Mouse (Mus musculus) heart, adult 8-10 months (tissue): ENCODE measurements at regions not wholly inside any gene's neighbourhood (a gene's known extent, or its start where the extent isn't known, plus 50 kb on each side); places are given as distances from the start of the nearest gene placed in this dataset.

Experiments used
- DNase-seq: peaks from one replicate; pipeline ENCODE4 v3.0.0; 2022; ENCODE audit warnings: low spot score

DNA sequence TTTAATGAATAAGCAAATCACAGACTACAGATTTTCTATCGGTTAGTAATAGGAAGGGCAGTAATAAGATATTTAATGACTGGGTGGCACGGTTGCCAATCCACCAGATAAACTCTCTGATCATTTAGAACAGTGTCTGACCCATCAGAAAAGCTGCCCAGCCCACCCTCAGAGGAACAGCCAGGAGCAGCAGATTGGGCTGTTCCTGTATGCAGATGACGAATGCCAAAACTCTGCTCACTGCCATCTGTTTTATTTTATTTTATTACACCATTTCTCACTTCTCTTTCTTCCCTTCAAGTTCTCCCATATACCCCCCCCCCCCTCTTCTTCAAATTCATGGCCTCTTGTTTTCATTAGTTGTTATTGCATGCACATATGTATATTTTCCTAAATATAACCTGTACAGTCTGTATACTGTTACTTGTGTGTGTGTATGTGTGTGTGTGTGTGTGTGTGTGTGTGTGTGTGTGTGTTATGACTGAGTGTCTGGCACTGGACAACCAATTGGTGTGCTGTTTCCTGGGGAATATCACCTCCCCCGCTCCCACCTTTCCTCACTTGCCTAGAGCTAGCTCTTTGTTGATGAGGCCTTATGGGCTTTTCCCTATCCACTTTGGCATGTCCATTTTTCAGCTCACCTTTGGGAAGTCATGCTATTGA is 260.9 kb downstream of the Olfm4 start:
- DNase-seq: no peak

DNA sequence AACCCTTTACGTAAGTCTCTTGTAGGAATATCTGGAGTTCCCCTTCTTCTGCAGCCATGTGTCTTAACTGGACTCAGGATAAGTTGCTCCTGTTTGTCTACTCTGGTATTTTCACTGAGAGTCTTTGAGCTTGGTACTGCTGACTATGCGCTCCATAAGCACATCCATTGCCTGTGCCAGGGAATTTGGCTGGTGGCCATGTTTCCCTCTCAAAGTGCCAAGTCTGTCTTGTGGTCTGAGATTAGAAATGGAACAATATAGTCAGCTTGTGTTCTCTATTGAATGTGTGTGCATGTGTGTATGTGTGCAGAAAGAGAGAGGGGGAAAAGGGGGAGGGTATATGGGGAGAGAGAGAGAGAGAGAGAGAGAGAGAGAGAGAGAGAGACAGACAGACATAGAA is 263.7 kb downstream of the Olfm4 start:
- DNase-seq: peak; percentile 25

DNA sequence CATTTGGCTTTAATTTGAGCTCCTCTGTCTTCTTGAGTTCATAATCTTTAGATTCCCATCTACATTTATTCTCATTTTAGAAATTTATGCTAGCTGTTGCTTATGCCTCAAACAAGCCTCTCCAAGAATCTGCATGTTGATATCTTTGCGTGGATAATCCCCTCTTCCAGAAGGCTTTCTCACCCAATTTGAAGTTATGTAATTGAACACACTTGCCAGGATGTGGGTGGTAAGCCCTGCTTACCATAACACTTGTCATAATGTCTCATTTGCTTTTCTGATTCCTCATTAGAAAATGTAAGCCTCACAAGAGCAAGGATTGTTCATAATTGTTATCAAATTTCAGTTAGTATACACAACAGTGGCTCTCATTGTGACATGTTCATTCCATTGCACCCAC is 266.0 kb downstream of the Olfm4 start:
- no peak for DNase-seq

DNA sequence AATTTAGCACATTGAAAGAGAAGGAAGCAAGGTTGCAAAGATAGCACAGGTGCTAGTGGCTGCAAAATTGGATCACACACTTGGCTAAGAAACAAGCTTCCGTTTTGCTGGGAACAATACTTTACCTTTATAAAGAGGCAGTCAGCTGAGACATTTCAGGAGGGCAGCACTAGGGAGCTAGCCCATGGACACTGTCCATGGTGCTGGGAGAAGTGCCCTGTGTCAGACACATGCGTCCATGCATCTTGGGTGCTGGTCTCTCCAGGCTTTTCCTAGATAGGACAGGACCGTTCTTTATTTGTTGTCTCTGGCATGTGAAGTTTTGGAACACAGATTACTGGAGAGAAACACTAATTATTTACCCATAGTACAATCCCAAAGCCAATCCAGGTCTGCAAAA is 273.2 kb downstream of the Olfm4 start:
- DNase-seq: no peak

DNA sequence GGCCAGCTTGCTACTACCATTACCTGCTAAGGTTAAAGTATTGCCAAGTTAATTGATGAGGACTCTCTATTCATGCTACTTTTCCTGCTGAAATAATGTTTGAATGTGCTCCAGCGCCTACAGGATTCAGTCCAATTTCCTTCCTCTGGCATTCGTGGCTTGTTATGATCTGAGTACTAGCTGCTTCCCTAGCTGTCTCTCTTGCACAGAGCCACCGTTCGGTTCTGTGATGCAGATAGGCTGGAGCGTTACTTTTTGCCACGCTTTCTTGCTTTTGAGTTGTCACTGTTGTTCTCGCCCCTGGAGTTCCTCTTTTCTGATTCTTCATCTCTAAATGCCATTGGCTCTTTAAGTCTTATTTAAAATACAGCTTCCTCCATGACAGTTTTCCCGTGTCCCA is 279.3 kb downstream of the Olfm4 start:
- DNase-seq: no peak

DNA sequence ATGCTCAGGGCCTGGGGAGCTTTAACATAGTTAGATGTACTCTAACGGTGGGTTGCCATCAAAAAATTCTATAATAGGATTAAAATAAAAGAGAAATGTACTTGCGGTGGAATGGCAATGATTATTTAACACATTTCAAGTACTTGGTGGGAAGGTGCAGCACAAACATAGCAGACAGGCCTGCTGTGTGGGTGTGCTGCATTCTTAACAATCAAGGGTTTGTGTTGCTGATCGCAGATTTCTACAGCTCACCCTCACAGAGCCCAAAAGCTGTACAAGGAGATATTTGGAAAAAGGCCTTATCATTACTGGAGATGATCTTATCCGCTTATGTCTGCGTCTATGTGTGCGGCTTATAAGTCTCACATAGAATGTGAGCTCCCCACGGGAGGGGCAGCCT is 281.2 kb downstream of the Olfm4 start:
- DNase-seq: no peak

DNA sequence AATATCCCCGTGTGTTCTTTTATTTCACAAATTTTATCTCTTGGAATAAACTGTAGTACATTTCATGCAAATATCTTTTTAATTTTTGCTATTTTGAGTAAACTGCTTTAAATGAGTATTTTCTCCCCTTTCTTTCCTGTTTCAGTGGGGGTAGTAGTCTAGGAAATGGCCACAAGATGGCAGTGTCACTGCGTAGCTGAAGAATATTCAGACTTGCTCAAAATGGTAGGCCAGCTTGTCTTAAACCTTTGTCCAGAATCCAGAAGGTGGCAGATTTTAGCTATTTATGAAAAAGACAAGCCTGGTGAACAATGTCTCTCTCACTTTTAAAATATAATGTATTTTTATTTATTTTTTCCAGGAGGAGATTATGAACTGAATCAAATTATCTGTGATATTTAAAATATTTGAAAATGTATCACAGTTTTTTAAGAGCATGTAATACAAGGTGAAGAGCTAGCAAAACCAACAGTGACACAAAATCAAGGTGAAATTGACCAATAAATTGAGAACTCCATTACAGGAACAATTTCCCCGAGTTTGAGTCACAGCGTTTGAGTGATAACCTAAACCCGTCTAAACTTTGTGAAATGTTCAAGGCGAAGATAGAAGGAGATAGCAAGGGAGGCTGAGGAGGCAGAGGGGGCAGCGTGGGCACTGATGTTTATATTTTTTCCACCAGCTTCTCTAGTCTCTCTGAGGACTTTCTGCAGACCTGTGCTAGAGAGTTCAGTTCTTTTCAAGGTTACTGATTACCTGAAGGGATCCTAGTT is 285.5 kb downstream of the Olfm4 start:
- no peak for DNase-seq

DNA sequence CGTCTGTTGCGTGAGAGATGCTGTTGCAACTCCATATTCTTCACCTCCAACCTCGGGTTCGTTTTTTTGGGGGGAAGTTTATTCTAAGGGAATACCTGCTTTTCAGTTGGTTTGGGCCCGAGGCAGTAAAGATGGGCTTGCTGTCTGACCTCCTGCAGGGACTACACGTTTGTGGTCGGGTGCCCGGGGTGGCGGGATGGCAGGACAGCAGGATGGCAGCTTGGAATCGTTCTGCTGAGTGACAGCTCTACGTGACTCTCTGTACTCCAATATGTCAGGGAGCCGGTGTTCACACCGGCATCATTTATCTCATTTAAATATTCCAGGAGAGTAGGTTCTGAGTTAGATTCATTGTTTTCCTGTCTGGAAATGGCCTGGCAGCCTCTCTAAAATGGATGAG is 286.2 kb downstream of the Olfm4 start:
- DNase-seq: no peak

DNA sequence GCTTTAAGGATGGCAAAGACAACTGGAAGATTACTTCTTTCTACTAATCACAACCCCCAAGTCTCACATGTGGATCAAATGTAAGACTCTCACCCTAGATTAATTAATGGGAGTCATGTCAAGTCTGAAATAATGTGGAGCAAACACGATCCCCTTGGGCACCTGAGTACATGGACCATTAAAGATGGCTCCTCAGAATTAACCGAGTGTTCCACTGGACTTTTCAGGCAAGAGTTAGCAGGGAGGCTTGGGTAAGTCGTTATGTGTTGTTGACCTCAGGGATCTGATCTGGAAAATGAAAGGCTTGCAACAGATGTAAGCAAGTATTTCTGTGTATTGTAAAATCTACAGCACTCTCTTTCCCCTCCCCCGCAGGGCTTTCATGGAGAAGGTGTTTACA is 296.3 kb downstream of the Olfm4 start:
- no peak for DNase-seq

DNA sequence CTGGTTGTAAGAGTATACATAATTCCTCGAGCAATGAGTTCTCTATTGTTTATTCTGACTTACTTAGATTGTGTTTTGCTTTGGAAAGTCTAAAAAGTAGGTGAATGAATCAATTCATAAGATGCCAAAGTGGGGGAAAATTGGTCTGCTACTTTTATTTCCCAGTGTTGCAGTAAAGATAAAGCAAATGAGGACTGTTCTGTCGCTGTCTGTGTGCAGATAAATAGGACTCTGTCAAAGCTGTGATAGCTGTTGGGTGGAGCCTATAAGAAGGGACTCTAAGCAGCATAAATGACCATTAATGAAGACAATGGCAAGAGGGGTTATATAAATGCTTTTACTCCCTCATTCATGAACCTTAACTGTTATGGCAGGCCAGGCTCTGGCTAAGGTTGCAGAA is 299.8 kb downstream of the Olfm4 start:
- DNase-seq: no peak

DNA sequence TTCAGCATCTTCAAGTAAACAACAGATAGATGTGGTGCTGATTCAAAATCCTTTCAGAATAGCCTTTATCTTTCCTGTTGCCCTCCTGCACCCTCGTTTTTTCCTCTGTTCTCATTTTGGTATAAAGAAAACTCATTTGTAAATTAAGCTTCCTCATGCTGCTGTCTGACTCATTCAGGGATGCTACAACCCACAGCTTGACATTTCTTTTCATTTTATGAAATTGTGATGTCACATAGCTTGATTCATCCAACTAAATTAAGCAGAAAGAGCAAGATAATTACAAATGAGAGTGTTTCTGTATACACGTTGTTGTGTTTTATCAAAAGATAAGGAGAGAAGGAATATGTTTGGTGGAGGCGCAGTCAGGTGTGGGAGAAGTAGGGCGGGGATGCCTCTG is 307.5 kb downstream of the Olfm4 start:
- no peak for DNase-seq

DNA sequence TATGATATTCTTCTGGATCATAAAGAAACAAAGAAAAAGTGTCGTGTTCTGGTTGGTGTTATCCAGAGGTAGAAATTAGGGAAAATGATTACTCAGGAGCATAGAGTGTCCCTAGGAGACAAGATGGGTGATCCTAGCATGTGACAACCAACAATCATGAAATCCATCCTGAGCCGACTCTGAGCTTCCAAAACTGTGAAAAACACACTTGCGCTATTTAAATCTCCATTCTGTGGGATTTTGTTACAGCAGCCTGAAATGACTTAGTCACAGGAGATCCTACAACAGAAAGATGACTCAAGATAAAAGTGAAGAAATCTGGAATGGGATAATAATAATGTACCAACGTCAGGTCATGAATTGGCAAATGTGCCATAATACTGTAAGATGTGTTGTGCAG is 309.5 kb downstream of the Olfm4 start:
- no peak for DNase-seq

DNA sequence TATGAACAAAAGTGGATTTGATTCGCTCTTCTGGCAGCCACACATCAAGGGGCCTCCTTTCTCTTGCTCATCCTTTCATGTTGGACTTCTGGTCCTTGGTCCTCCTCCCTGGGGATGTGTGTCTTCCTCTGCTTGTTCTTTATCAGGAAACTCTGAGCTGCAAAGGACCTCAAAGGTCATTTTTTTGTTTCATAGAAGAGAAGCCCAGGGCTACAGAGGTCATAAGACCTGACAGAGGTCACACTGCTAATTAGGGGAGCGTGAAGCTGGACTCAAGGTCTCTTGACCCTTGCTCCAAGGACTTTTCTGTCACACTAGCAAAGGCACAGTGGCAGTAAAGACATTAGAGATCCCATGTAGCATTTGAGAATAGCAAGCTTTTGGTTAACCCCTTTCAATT is 345.8 kb downstream of the Olfm4 start:
- no peak for DNase-seq

DNA sequence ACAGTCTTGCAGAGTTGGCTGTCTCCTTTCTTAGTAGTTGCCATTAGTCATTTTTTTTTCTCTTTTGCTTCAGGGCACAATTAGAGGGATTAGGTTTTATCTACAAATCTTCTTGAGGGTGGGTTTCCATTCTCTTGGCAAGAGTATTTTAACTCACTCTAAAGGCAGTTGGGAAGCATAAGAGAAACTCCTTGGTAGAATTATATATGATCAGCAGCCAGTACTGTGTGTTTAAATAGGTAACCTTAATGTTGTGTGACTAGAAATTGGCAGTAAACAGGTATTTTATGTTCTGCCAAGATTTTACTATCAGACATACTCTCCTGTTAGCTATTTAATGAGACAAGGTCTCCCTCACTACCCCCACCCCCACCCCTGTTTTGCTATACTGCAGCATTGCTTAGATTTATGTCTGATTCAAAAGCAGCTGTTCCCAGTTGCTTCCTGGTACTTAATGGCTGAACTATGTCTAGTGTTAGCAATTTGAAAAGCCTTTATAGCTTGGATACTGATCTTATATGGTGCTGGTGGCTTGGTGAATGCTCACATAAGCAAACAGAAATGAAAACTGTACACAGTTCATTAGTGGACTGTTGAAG is 378.2 kb downstream of the Olfm4 start:
- DNase-seq: no peak

DNA sequence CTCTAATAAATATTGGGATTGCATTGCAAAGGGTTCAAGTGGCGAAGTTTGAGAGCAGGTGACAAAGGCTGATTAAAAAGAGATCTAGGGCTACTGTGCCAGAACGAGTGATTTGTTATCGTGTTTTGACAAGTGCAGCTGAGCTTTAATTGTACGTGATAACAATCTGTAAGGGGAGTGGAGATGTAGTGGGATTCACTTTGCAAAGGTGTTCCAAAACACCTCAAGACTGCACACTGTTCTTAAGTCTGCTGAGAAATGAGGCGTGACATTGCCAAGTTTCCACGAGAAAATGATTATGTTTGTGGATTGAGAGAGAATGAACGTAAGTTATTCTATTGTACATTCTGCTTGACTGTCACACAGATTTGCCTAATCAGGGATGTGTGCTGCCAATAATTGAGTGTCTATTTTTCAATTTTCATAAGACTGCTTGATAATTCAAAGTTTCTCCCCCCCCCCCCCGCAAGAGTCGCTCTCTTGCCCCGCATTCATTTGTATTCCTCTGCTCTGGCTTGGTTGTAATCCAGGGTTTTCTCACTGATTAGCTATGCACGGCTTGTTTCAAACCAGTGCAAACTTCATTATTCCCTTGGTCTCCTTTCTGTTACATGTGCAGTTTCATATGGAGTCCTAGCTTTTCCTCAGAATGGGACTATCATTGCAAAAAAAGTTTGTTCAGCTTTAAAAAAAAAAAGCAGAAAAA is 385.7 kb downstream of the Olfm4 start:
- DNase-seq: no peak

DNA sequence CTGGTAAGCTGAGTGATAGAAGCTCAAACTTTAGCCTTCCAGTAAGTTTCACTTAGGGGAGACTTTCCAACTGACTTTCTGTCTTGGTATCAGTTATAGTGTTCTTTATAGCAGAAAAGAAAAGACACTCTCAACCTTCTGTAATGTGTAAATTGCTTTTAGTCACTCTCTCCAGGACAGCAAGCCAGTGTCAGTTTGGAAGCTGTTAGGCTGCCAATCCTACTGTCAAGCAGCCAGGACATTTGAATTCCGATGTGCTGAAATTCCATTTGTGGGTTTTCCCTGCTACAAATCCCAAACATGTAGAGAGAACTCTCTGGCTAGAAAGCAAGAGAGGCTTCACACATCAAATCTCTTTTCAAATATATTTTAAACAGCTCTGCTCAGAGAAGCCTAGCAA is 390.4 kb downstream of the Olfm4 start:
- no peak for DNase-seq

DNA sequence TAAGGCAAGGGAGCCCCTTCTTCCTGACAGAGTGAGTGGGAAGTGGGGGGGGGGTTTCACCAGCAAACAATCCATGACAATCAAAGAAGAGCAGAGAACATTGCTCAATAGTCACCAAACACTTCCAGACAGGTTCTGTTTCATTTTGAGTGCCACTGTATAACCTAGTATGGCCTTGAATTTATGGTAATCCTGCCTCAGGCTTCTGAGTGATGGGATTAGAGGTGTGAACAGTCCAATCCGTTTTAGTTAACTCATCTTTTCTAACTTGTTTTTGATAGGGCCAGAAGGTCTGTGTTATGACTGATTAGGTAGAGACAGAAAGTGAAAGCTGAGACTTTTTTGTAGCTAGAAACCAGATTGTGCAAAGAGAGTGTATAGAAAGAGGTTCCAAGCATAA is 393.2 kb downstream of the Olfm4 start:
- DNase-seq: no peak

DNA sequence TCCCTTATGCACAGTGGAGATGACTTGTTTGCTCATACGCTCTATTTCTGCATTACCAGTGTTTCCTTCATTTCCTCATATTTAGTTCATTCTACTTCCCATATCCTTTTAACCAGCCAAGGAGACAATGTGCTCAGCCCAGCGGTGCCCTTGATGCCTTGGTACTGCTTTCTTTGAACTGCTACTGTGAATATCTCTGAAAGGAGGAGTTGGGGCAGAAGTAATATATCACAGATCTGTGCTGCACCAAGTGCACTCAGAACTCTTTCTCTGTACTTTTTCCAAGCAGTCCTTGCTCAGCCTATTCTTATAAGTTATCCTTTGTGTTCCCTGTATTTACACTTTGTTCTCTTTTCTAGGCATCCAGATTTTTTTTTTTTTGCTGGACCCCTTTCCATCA is 407.5 kb downstream of the Olfm4 start:
- DNase-seq: no peak

DNA sequence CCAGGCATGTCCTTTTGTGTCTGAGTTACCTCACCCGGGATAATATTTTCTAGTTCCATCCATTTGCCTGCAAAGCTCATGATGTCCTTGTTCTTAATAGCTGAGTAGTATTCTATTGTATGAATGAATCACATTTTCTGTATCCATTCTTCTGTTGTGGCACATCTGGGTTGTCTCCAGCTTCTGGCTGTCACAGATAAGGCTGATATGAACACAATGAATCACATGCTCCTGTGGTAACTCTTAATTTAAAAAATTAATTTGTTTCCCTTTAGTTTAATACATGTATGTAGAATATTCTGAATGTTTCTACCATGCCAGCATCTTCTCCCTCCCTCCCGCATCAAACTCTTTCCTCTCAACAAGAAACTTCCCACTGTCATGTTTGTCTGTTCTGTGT is 424.4 kb downstream of the Olfm4 start:
- no peak for DNase-seq

DNA sequence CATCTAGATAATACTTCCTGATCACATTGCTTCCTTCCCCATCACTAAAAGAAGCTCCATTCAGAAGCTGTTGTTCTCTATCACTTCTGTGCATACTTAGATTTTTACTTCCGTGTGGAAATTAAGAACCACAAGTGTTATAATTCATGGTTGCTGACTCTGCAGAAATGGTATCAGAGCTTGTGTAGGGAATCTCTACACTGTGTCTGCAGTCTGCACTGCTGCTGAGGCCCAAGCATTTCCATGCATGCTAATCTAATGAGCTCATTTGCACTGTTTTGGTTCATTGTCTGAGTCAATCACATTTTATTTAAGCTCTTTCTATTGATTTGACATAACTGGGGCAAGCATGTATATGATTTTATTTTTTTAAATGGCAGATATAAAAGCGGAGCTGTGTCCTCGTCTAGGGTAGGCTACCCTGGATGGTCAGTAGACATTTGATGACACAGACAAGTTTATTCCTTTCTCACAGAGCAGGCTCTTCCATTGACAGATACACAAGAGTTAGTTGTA is 435.0 kb downstream of the Olfm4 start:
- DNase-seq: no peak

DNA sequence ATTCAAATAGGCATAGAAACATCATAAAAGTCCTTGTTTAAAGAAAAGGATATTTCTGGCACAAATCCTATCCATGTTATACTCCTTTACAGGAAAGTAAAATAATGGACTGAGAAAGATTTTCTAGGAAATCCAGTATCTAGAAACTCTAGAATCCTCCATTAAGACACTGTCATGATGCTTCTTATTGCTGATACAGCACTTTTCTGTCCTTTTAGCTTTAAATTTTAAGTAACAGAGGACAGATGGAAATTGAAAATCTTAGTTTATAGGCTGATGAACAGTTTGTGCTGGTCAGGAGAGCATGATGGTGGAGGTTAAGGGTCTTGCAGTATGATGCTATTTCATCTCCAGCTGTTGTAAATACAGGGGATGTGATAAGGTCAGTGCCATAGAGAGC is 459.9 kb downstream of the Olfm4 start:
- DNase-seq: no peak

DNA sequence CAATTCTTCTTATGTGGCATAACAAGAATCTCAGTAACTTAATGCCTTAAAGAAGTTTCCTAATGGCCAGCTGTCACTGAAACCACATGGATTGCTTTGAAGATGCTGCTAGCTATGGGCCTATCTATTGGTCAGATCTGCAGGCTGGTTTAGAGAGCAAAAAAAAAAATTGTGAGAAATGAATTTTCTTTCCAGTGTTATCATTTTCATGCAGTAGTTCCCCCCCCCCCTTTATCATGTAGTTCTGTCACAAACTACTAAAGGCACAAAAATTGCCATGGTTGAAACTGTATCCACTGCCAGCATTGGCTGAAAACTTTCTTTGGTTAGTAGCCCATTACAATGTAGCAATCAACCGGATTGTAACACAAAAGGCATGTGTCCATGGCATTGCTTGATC is 487.6 kb downstream of the Olfm4 start:
- no peak for DNase-seq
